Mouse (Mus musculus): ENCODE data around the gene Wfdc5.

GRCm38 (mm10) chr2:164180770-164181169 is 1.8 kb downstream of the Wfdc5 start:
- TF ChIP-seq TAL1 (IDR thresholded peaks at IDR 0.05; ENCODE audit: low read length) (no peak), GATA1 (IDR thresholded peaks at IDR 0.05; ENCODE audit: low read length) (no peak)

Data from erythroblast, embryonic 14.5 days (primary cell).